Mouse (Mus musculus): Measurements from ENCODE around the gene Cntnap4.

Cntnap4 gene

DNA sequence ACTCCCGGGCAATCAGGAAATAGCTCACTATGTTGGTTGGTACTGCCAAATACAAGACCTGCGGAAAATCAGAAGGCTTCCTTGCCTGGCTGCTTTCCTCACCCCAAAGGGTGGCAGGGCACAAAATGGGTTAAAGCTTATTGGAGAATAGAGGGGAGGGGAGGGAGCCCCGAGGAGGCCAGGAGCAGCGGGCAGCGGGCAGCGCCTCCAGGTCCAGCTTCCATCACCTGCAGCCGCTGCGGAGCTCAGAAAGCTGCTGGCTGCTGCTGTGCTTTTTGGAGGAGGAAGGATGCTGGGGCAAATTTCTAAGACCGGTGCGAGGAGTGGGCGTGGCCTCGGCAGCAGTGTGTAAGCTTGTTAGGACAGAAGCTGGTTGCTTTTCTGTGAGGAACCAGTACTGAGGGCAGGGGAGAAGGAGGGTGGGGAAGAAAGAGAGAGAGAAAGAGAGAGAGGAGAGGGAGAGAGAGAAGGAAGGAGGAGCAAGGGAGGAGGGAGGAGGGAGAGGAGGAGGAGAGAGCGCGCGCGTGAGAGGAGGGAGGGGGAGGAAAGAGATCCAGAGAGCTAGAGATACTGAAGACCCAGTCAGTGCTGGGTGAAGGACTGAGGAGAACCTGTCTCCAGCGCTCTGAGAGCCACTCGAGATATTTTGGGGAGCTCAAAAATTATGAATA lies at the start of gene Cntnap4:
TSS of gene Cntnap4 (plus strand) at position 573 of the 671 bp plus-strand sequence.
- in situ Hi-C loops (cut with MboI), result no loop called here

DNA sequence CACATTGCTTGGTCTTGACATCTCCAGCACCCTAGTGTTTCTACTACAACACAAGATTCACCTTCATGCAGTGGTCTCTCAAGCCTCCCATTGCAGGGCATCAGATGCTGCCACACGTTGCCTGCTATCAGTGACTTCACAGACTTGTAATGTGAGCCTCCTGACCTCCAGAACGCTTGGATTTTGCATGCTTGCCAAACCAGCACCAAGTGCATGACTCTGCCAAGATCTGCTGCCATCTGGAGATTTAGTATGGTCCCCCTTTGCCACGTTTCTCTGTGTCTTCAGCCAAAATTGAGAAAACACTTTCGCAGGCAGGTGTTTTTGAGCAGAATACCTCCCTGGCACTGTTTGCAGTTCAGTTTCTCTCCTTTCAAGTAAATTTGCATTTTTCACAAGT lies 12.5 kb upstream of the Cntnap4 start:
- in situ Hi-C loops (cut with MboI), result no loop called here

DNA sequence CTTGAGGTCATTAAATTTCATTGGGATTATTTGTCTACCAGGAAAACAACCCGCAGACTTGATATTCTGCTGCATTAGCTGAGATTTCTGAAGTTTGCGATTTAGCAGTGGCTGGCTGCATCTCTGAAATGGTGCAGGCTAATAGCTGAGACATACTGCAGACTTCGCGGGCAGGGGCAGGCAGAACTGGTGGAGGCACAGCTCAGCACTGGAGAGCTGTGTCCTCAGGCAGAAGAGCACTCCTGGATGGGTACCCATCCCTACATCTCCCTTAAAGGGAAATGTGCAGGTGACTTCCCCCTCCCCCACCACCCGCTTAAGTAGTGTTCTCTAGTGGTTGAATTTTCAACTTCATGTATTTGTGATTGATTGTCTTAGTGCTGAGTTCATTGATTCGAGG lies 698 bp downstream of the Cntnap4 start:
- in situ Hi-C loops (cut with MboI), result no loop called here

DNA sequence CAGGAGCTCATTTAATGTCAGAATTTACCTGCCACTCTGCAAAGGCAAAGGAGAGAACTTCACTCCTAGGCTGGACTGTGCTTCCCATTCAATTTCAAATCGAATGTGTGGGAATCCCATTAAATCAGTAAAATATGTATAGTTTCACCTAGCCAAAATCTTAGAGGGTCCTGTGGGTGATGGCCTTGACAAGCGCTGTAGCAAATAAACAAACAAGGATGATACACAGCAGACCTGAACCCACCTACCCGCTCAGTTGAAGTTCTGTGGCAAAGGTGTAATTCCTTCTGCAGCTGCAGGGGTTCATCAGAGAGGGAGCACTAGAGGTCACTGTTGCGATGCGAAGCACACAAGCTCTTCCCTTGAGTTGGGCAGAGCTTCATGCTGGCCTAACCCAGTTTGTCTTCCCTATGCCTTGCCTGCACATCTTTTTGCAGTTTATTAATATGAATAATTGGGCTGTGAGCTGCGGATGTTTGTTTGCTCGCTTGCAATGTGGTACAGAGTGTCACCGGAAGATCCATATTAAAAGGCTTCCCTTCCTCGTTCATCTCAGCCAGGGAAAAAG lies 1.6 kb downstream of the Cntnap4 start:
- in situ Hi-C loops (cut with MboI), result no loop called here

DNA sequence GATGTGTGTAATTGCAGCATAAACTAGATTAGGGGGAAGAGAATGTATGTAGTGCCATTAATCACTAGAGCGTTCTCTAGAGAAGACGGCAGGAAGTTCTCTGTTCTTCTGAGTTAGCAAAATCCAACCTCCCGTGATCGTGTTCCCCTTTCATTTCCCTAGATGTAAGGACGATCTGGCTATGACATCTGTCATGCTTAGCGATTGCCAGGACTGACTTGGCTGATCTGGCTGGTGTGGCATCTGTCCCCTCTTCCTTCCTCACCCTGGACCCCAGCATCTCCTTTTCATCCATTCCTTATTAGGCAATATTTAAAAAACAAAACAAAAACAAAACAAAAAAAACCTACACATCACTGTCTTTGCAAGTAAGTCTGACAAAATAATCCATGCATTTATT lies 11.6 kb downstream of the Cntnap4 start:
- in situ Hi-C loops (cut with MboI), result no loop called here

DNA sequence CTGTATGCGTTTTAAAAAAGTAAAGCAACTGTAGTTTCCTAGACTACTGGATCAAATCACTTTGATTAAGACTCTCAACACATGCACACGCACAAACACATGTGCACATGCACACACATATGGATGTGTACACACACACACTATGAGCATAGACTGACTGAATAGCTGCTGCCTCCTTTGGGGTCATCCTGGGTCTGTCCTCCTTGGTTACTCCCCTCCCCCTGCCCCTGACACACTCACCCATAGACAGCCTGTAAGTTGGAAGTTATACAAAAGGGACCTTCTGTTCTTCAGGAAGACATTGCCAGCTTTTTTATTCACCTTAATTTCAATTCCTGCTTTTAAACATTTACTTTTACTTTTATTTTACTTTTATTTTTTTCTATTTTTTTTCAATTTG lies 13.6 kb downstream of the Cntnap4 start:
- in situ Hi-C loops (cut with MboI), result no loop called here

DNA sequence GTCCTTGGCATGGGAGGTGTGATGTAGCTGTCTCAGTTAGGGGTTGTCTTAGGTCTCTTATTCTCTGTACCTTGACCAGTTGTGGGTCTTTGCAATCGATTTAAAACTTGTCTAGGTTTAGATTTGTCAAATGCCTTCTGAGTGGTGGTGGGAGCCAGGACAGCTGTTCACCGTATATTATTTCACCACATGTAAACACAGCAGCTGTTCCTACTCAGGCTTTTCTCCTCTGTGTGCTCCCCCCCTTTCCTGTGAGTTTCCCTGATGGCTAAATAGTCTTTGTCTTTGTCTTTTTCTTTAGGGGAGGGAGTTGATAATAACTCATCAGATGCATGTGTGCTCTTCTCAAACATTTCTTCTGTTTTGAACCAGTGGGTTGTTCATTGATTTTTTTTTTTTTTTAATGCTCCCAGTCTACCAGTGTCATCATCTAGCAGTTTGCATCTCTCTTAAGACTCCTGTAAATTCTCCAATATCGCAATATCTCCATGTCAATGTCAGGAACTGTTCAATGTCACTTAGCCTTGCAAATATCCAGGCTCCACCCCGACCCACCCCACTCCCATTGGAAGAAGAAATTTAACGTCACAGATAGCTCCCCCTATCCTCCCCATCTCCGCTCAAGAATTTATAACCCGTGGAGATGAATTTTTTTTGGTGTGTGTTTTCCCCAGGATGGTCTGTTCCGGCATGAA lies 18.7 kb downstream of the Cntnap4 start:
- in situ Hi-C loops (cut with MboI), result no loop called here

DNA sequence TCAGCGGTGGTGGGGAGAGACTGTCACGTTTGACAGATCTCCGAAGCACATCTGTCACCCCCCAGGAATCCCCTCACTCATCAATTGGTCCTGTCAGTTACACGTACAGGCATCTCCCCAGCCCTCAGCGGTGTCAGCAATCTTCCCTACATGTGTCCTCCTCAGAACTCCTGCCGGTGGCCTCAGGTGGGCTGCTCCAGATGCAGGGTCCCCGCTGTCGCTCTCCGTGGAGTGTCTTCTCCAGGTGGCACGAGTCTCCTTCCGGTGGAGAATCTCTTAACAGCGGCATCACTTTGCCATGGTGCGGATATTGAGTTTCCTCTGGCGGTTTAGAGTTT lies 19.2 kb downstream of the Cntnap4 start:
- in situ Hi-C loops (cut with MboI), result no loop called here

DNA sequence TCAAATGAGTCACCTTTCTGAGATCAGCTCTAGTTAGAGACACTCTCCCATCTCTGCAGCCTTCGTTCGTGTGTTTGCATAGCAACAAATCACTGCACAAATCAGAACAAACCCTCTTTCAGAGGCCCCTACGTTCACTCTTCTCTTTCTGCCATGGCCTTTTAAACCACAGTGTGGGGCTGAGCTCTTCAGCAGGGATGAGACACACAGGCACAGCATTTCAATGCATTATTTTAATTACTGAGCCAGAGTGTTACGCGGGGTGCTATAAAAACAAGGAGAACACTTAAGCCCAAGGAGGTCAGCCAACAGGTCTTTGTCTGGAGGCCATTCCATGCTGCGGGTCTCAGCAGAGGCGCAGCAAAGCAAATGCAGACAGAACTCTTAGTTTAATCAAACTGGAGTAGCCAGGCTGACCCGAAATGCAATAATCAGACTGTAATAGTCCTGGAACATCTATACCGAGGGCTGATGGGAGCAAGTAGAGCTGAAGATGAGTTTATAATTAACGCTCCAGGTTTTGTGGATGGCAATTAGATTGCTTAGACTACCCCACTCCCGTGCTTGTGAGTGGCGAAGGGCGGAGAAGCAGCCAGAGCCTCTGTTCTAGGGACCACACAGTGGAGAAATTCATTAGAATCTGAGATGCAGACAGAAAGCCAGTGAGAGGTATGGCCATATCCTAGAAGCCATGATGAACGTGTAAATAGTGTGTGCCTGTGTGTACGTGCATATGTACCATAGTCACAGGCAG lies 26.4 kb downstream of the Cntnap4 start:
- in situ Hi-C loops (cut with MboI), result no loop called here

DNA sequence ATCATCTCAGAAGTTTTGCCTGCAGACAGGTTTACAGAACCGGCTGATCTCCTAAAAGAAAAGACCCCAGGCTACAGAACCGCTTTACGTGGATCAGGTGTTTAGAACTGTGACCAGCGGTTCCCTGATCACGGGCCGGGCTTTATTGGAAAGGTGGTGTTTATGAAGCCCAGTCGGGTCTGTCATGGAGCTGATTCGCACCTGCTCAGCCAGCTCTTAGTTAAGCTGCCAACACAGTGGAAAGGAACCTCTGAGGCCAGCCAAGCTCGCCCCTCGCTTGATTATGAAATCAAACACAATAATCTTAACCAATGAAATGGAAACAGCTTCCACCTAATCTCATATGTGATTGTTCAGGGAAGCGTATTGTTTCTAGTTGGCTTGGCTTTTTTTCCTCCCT lies 30.1 kb downstream of the Cntnap4 start:
- in situ Hi-C loops (cut with MboI), result no loop called here

DNA sequence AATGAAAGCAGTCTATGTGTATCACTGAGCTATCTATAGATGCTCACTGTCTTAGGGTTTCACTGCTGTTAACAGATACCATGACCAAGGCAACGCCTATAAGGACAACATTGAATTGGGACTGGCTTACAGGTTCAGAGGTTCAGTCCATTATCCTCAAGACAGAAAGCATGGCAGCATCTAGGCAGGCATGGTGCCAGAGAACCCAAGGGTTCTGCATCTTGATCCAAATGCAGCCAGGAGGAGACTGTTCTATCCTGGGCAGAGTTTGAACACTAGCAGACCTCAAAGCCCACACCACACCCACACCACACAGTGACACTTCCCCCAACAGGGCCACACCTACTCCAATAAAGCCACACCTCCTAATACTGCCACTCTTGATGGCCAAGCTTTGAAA lies 31.3 kb downstream of the Cntnap4 start:
- in situ Hi-C loops (cut with MboI), result no loop called here

DNA sequence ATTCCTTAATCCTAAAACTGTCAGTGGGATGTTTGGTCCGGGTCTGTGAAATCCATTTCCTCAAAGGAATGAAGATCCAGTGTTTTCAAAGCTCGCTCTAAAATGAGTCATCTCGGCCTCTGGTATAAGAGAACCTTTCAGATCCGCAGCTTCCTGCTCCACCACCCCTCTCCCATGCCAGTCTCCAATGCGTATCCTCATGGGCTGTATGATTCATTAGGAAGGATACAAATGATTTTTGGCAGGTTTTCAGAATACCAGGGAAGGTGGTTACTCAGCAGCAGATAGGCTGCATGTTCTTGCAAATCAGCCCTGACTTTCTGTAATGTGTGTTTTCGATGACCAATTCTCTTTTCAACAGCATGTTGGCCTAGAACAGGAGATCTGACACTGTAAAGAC lies 40.3 kb downstream of the Cntnap4 start:
- in situ Hi-C loops (cut with MboI), result no loop called here

DNA sequence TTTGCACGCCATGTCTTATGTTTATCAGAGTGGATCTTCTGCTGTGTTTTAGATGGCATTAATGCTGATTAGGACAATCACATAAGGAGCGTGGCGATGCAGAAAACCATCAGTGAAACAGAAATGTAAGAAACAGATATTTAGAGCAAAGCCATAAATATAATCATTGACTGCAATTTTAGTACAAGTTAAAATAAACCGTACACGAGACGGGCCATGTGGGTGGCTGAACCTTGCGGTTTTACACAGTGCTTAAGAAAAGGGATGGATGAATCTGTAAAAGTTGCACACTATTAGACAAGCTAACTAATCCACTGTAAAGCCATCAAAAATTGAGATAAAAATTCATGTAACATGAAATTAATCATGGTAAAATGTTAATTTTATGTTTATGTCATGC lies 58.9 kb downstream of the Cntnap4 start:
- in situ Hi-C loops (cut with MboI), result no loop called here

DNA sequence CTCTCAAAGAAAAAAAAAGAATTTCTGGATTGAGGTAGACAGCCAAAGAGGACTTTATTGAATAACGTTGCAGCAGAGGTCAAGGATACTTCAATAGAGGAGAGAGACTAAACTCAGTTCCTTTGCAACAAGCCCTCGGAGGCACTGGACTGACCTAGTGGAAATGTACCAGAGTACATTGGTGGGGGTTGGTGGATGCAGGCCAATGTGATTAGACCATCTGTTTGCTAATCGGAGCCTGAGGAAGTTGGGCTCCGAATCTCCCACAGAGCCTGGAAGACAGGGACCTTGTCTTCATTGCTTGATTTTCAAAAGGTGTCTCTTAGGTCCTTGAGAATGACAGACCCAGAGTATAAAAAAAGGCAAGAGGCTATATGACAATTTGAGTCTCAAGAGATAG lies 82.8 kb downstream of the Cntnap4 start:
- in situ Hi-C loops (cut with MboI), result no loop called here

DNA sequence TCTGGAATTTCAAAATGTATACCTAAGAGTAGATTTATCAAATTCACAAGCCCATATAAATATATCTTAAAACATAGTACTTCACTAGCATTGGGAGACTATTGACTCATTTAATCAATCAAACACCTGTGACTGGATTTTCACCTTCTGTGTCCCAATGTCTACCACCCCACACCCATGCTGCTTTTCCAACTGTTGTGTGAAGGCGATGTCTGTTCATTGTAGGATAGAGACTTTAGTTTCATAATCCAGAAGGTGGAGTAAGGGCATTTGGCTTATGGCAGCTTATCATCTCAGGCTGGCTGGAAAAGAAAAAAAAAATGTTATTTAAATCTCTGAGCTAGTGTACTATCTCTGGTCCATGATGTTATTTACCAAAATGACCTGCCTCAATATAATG lies 83.4 kb downstream of the Cntnap4 start:
- in situ Hi-C loops (cut with MboI), result no loop called here

DNA sequence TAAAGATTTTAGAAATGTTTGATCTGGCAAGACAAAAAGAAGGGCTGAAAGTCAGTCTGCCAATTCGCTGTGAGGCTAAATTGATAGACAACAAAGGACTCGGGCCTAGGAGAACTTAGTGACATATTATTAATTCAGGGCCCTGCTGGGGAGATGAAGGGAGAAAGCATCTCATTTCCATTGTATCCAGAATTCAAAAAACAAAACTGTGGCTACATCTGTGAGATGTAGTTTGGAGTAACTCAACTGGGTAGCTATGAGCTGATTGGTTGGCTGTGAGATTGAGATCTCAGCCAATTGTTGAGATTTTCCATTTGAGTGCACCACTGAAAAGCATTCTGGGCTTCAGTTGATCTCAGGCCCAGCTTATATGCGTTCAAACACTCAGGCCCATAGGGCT lies 84.2 kb downstream of the Cntnap4 start:
- in situ Hi-C loops (cut with MboI), result no loop called here

DNA sequence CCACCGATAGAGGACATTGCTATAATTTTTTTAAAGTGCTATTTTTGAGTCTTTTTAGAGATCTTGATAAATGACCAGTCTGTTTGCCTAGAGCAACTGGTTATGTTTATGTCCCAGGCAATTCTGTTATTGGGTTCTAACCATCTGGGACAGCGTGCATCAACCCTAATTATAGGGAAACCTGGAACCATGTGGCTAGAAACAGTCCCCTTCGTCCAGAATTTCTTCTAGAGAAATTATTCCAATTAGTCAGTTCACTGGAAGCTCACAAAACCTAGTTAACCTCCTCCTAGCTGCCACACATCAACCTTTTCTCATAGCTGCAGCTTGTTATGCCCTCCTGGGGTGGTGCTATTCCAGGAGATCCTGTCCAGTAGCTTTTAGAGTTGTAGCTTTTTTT lies 94.2 kb downstream of the Cntnap4 start:
- in situ Hi-C loops (cut with MboI), result no loop called here

DNA sequence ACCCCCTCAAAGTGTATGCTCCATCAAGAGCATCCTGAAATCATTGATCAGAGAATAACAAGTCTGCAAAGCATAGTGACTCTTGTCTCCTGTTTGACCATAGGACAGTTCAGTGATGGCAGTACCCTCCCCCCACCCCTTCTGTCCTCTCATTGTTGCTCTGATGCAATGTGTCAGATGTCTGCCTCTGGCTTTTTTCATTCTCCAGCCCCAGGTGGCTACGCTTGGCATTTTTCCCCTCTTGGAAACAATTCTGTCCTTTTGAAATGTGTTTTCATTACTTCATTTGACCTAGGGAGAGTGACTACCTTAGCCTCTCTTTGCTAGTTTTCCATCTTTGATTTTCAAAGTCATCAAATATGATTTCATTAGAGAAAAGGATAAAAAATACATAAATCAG lies 104.8 kb downstream of the Cntnap4 start:
- in situ Hi-C loops (cut with MboI), result no loop called here

DNA sequence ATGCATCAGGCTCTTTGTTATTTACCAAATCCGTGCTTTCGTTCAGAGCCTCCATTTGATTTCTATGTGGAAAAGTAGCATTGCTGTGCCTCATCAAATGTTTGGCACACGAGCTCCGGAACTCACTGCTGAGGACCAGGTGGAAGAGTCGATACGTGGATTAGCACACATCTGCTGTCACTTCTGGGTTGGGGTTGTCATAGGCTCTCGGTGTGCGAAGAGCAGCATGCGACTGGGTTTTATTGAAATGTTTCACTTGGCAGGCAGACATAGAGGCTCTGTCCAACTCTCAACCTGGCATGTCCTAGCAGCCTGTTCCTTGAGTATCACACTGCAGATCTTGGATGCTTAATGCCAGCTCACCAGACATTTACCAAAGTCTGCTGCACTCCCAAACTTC lies 111.9 kb downstream of the Cntnap4 start:
- in situ Hi-C loops (cut with MboI), result no loop called here

DNA sequence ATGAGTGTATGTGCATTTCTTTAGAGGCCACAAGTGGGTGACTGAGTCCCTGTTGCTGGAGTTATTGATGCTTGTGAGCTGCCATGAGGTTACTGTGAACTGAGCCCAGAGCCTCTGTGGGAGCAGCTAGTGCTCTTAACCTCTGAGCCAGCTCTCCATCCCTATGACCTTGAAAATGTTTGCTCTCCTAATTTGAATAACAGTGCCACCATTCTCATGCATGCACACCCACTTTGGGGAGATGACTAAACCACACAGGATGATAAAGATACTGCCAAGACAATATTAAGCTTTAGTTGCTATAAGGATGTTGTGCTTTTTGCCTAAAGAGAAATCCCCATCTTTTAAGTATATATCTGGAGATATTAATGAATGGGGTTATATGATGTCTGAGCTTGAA lies 125.9 kb downstream of the Cntnap4 start:
- in situ Hi-C loops (cut with MboI), result no loop called here

DNA sequence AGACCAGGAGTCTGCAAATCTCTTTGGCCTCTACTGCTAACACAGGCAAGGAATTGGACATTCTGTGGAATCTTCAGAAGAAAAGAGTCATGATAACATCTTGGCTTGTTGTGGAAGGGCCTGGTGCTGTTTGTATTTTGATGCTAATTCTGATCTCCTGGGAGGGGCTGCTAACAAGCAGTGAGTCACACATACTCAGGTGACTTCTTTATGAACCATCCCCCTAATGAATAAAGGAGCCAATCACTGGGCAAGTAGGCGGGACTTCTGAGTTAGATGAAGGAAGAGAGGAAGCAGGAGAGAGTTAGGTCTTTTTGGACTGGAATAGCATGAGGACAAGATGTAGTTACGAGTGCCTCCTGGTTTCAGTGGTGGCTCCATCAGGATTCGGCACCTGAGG lies 128.3 kb downstream of the Cntnap4 start:
- in situ Hi-C loops (cut with MboI), result no loop called here

DNA sequence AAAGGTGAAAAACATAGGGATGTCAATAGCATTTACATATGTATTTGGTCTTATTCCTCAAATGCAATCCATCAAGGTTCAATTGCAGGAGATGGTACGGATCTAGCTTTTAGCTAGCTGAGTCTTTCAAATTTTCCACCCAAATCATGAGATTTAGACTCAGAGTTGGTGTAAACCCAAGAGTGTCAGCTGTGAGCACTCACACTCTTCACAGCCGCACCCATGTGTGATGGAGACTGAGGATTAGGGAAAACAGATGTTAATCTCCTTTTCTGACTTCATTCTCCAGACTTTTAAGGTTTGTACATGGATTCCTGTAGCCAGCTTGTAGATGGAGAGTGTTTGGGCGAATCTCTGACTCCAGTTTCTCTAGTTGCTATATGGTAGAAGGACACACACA lies 147.1 kb downstream of the Cntnap4 start:
- in situ Hi-C loops (cut with MboI), result no loop called here

DNA sequence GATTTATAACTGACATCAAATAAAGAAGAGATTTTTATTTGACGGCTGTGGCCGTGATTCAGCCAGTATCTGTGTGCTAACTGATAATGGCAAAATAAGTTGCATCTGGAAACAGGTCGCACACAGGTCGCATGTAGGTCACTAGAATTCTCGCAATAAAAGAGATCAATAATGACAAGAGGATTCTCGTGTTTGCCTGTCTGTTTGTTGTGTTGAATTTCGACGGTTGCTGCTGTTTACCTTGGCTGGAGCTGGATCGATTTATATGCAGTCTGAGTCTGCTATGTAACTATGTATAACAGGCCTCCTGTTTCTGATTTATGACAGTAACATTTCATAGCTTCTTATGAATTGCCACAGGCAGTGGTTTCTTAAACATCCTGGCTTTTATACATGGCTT lies 155.1 kb downstream of the Cntnap4 start:
- in situ Hi-C loops (cut with MboI), result no loop called here

Measured in mature B cell (primary cell).